Comparison of ENCODE assay signal across 28 mouse cellular contexts in genomic region chr15:52577614-52578013, GRCm38 (mm10).
"Had no signal": no experiment of that assay in that cellular context is flagged by ENCODE, and none has a peak within 500 bp of the region (broad histone marks: within the 10 kb centered on the region; RNA-seq: fewer than 3 reads in every experiment).

No protein-coding gene starts in this region.

- H3K9ac ChIP-seq: embryonic facial prominence, embryonic 12.5 days; embryonic facial prominence, embryonic 13.5 days; embryonic facial prominence, embryonic 15.5 days; forebrain, embryonic 12.5 days; forebrain, embryonic 13.5 days; forebrain, embryonic 15.5 days; forebrain, postnatal 0 days had no signal

- H3K4me2 ChIP-seq: embryonic facial prominence, embryonic 12.5 days; embryonic facial prominence, embryonic 13.5 days; embryonic facial prominence, embryonic 15.5 days; forebrain, embryonic 12.5 days; forebrain, embryonic 13.5 days; forebrain, embryonic 15.5 days had no signal

- H3K4me3 ChIP-seq: embryonic facial prominence, embryonic 10.5 days; embryonic facial prominence, embryonic 12.5 days; embryonic facial prominence, embryonic 13.5 days; embryonic facial prominence, embryonic 15.5 days; erythroblast, embryonic 14.5 days; forebrain, embryonic 10.5 days; forebrain, embryonic 12.5 days; forebrain, embryonic 13.5 days; forebrain, embryonic 15.5 days; gastrocnemius, adult 2 months; heart, adult 2 months had no signal

- ATAC-seq: forebrain, embryonic 13.5 days; forebrain, embryonic 14.5 days; forebrain, embryonic 15.5 days; forebrain, embryonic 16.5 days; forebrain, postnatal 0 days had no signal

- H3K27me3 ChIP-seq: embryonic facial prominence, embryonic 12.5 days; embryonic facial prominence, embryonic 13.5 days; embryonic facial prominence, embryonic 15.5 days; forebrain, embryonic 12.5 days; forebrain, embryonic 13.5 days; forebrain, embryonic 15.5 days had no signal

- H3K4me1 ChIP-seq: embryonic facial prominence, embryonic 10.5 days; embryonic facial prominence, embryonic 12.5 days; embryonic facial prominence, embryonic 13.5 days; embryonic facial prominence, embryonic 15.5 days; forebrain, embryonic 10.5 days; forebrain, embryonic 12.5 days; forebrain, embryonic 13.5 days; forebrain, embryonic 15.5 days had no signal

- H3K36me3 ChIP-seq: embryonic facial prominence, embryonic 10.5 days; embryonic facial prominence, embryonic 12.5 days; embryonic facial prominence, embryonic 13.5 days; embryonic facial prominence, embryonic 15.5 days; forebrain, embryonic 10.5 days; forebrain, embryonic 12.5 days; forebrain, embryonic 15.5 days had no signal

- H3K27ac ChIP-seq: embryonic facial prominence, embryonic 10.5 days; embryonic facial prominence, embryonic 12.5 days; embryonic facial prominence, embryonic 13.5 days; embryonic facial prominence, embryonic 15.5 days; forebrain, embryonic 10.5 days; forebrain, embryonic 12.5 days; forebrain, embryonic 13.5 days; forebrain, embryonic 15.5 days; gastrocnemius, adult 2 months; heart, adult 2 months had no signal

- DNase-seq: cerebellum, adult 8-10 months; cerebellum, adult 9-10 months; cerebellum, adult 9-11 months; cerebellum, postnatal 10 days; cerebellum, postnatal 14 days; cerebellum, postnatal 25 days; cerebellum, postnatal 36 days; embryo, embryonic 11 days; forebrain, postnatal 0 days; gastrocnemius, adult 2 months; gastrocnemius, postnatal 10 days; gastrocnemius, postnatal 14 days; gastrocnemius, postnatal 25 days; gastrocnemius, postnatal 36 days; heart, adult 11 months; heart, adult 18-20 months; heart, adult 2 months had no signal

- H3K9me3 ChIP-seq: embryonic facial prominence, embryonic 10.5 days; embryonic facial prominence, embryonic 12.5 days; embryonic facial prominence, embryonic 13.5 days; embryonic facial prominence, embryonic 15.5 days; forebrain, embryonic 10.5 days; forebrain, embryonic 12.5 days; forebrain, embryonic 13.5 days; forebrain, embryonic 15.5 days had no signal
